Mouse (Mus musculus): Measurements from ENCODE around the gene Heg1.
A peak's percentile ranks its signal among the peaks of the same experiment; 100 is the strongest.

Gene Heg1

GRCm38 (mm10) chr16:33820269-33821178 is 136.4 kb downstream of the Heg1 start:
- DNase-seq (ENCODE audit: low read depth, low spot score), result peak; percentile 74
